Mouse (Mus musculus) heart, postnatal 0 days (tissue): ENCODE measurements at regions not wholly inside any gene's neighbourhood (a gene's known extent, or its start where the extent isn't known, plus 50 kb on each side); places are given as distances from the start of the nearest gene placed in this dataset.

Source experiments
- ATAC-seq: fragments of 200-750 bp; cut with Nextera tagmentation; 2 replicates; pipeline ENCODE4 v1.8.0; 2017; ENCODE audit warnings: low read depth, moderate number of reproducible peaks, moderate library complexity; ENCODE audit not compliant: insufficient read depth
- DNase-seq: peaks from one replicate; pipeline ENCODE4 v3.0.0-alpha.2; 2016; ENCODE audit warnings: low spot score
- H3K27ac ChIP-seq: fragments of 300-500 bp; sonication (generic); 2 replicates; pipeline ENCODE4 v1.5.1; 2014; ENCODE audit warnings: low read depth, mild to moderate bottlenecking
- H3K27me3 ChIP-seq: fragments of 300-500 bp; sonication (generic); 2 replicates; pipeline ENCODE4 v1.6.1; 2014; ENCODE audit warnings: low read length, mixed read lengths; ENCODE audit not compliant: control insufficient read depth, insufficient read depth
- H3K36me3 ChIP-seq: fragments of 300-500 bp; sonication (generic); replicated peaks from 2 replicates; pipeline ENCODE4 v1.6.1; 2014; ENCODE audit warnings: low read length, mixed read lengths; ENCODE audit not compliant: control insufficient read depth, insufficient read depth
- H3K4me1 ChIP-seq: fragments of 300-500 bp; sonication (generic); 2 replicates; pipeline ENCODE4 v1.6.1; 2014; ENCODE audit warnings: antibody characterized with exemption; ENCODE audit not compliant: control insufficient read depth, insufficient read depth
- H3K4me2 ChIP-seq: fragments of 300-500 bp; sonication (generic); 2 replicates; pipeline ENCODE4 v1.6.1; 2014; ENCODE audit warnings: low read depth, mild to moderate bottlenecking, low read length, moderate library complexity
- H3K4me3 ChIP-seq: fragments of 300-500 bp; sonication (generic); 2 replicates; pipeline ENCODE4 v1.5.1; 2014; ENCODE audit warnings: low read depth, low read length
- H3K9ac ChIP-seq: fragments of 300-500 bp; sonication (generic); replicated peaks from 2 replicates; pipeline ENCODE4 v1.6.1; 2014; ENCODE audit warnings: low read depth, low read length, mixed read lengths
- H3K9me3 ChIP-seq: fragments of 300-500 bp; sonication (generic); replicated peaks from 2 replicates; pipeline ENCODE4 v1.6.1; 2016; ENCODE audit warnings: low read length; ENCODE audit not compliant: control insufficient read depth
- CTCF ChIP-seq: IDR thresholded peaks from 2 replicates; pipeline ENCODE4 v1.5.1; 2016; ENCODE audit warnings: antibody characterized with exemption, control low read depth, low read depth
- EP300 ChIP-seq: IDR thresholded peaks from 2 replicates; pipeline ENCODE4 v1.6.1; 2016; ENCODE audit warnings: antibody characterized with exemption, low read depth
- WGBS: fragments of 180-500 bp; shearing (Covaris S2); extraction: QIAGEN DNeasy Blood & Tissue Kit; methylation state at CpG from one replicate; pipeline ENCODE4 v1.1.7; 2014; 5-methylcytosine and 5-hydroxymethylcytosine counted together

DNA sequence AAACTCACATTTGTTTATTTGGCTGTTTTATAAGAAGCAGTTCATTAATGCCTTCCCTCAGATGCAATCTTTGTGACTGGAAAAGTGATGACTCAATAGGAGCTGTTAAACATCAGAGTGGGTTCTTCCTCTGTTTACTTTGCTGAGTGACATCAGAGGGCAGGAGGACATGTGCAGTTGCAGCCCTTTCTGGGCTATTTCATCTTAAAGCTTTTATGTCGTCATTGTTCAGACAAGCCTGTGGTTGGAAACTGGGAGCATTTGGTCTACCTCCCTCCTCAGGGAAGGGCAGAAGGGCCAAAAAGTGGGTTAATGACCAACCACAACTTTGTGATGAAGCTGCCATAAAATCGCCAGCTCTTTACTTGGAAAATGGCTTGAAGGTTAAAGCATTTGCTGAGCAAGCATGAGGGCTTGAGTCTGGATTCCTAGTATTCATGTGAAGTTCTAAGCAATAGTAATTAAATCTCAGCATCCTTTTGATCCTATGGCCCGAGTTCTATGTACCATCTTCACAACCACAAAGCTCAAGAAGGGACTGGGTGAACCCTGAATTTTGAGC lies 103.8 kb upstream of the Igfbp3 start:
- WGBS = 60% methylated on average over 3 of the region's 3 CpGs
- no peak for TF ChIP-seq CTCF
- TF ChIP-seq EP300 = no peak
- no peak for ATAC-seq

DNA sequence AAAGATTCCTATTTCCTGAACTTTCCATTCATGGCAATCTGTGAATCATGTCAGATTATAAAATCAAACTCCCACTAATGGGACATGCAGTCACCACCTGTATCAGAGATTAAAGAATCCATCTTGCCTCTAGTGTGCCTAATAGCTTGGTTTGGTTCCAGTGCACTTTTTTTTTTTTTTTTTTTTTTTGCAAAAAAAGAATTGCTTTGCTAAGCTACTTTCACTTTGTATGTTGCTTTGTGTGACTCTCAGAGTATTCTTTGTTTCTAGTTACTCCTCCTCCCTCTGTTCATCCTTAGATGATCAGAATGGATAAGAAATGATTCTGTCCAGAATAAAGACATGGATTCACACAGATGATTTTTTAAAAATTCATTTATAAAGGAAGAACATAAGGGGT lies 82.5 kb upstream of the Igfbp3 start:
- ATAC-seq (no peak), DNase-seq (no peak)
- TF ChIP-seq CTCF (no peak), EP300 (no peak)
- Histone ChIP-seq H3K27me3 (no peaks in the 10 kb centered on the region), H3K27ac (no peak overlapping the region), H3K36me3 (no peaks in the 10 kb centered on the region), H3K9me3 (no peaks in the 10 kb centered on the region), H3K4me1 (no peaks in the 10 kb centered on the region), H3K9ac (no peak overlapping the region), H3K4me2 (no peak overlapping the region), H3K4me3 (no peak overlapping the region)

More for the DNA sequence above, 103.8 kb upstream of the Igfbp3 start:
- H3K9ac ChIP-seq = no peak overlapping the region
- no peak overlapping the region for H3K4me3 ChIP-seq
- no peaks in the 10 kb centered on the region for H3K9me3 ChIP-seq
- no peaks in the 10 kb centered on the region for H3K4me1 ChIP-seq
- H3K4me2 ChIP-seq = no peak overlapping the region
- no peaks in the 10 kb centered on the region for H3K36me3 ChIP-seq
- H3K27ac ChIP-seq = no peak overlapping the region
- no peaks in the 10 kb centered on the region for H3K27me3 ChIP-seq
- no peak for DNase-seq

DNA sequence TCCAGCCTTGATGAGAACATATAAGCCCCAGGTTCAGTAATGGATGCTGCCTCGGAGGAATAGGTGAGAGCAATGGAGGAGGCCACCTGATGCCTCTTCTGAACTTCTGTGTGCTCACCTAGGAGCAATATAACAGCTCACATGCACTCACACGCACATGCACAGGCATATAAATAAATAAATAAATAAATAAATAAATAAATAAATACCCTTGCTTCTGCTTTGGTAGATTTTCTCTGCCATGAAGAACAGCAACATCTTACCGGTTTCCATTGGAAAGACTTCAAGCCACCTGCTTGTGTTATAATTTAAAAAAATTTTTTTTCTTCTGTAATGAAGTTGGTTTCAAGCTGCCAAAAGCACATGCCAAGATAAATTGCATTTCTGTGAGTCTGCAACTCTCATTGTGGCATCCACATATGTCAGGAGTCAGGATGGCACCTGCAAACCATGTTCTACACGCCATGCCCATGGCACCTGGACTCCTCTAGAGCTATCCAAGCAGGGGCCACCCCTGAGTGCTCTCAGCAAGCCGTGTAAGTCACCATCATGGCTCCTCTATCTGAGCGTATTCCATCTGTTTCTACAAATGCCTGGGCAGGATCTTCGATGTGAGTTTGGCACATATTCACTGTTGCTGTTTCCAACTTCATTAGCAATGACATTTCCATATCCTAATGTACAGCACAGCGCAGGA lies 75.7 kb upstream of the Igfbp3 start:
- H3K9ac ChIP-seq = no peak overlapping the region
- ATAC-seq = no peak
- no peak for TF ChIP-seq EP300
- no peak for TF ChIP-seq CTCF
- WGBS = 79% methylated on average over 8 of the region's 8 CpGs
- H3K36me3 ChIP-seq = no peaks in the 10 kb centered on the region
- no peaks in the 10 kb centered on the region for H3K4me1 ChIP-seq
- H3K27ac ChIP-seq = no peak overlapping the region
- DNase-seq = no peak
- H3K4me2 ChIP-seq = no peak overlapping the region
- H3K27me3 ChIP-seq = no peaks in the 10 kb centered on the region
- no peaks in the 10 kb centered on the region for H3K9me3 ChIP-seq
- no peak overlapping the region for H3K4me3 ChIP-seq

DNA sequence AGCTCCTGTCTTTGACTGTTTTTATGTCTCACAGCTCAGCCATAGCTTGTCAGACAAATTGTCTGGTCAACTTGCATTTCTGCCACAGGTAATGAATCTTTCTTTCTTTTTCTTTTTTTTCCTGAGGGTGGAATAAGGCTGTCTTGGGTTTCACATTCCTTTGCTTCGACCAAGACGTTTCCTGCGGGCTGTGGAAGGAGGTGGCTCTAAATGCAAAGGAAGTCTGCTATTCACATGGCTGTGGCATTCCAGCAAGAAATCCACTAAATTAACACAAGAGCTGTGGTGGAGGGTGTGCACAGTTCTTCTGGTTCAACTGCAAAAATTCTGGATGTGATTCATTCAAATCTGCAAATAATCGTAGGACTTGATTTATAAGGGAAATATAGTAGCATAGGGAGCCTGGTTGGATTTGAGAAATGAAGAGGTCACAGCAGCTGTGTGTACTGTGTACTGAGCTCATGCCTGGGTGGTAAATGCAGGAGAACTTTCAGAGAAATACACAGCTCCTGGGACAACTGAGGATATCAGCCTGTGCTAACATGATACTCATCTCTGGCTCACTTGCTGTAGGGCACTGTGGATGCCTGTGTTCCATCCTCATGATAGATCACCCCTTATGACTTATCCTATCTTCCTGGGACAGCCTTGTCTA lies 71.2 kb upstream of the Igfbp3 start:
- H3K36me3 ChIP-seq = no peaks in the 10 kb centered on the region
- H3K27me3 ChIP-seq = no peaks in the 10 kb centered on the region
- ATAC-seq (no peak), DNase-seq (no peak)
- TF ChIP-seq EP300 = no peak
- TF ChIP-seq CTCF = no peak
- no peaks in the 10 kb centered on the region for H3K9me3 ChIP-seq
- no peak overlapping the region for H3K4me3 ChIP-seq
- WGBS = 50% methylated on average over 4 of the region's 4 CpGs
- H3K4me1 ChIP-seq = no peaks in the 10 kb centered on the region
- no peak overlapping the region for H3K9ac ChIP-seq
- no peak overlapping the region for H3K4me2 ChIP-seq
- H3K27ac ChIP-seq = no peak overlapping the region

DNA sequence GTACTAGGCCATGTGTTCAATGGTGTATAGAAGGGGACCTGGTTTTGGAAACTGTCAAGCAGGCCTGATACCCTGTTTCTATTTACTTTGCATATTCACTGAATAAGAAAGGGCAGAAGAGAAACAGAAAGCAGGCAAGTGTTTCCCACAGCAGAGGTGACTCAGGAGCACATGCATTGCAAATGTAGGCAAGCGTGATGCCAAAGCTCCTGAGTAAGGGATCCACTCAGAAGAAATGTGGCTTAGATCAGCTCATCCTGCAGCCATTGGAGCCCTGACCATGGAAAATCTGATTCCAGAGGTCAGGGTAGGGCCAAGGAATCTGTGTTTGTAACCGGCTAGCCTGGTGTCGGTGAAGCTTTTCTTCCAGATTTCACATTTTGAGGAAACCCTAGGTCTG lies 69.3 kb upstream of the Igfbp3 start:
- no peak overlapping the region for H3K4me2 ChIP-seq
- no peaks in the 10 kb centered on the region for H3K36me3 ChIP-seq
- no peaks in the 10 kb centered on the region for H3K4me1 ChIP-seq
- no peaks in the 10 kb centered on the region for H3K9me3 ChIP-seq
- H3K4me3 ChIP-seq = no peak overlapping the region
- DNase-seq (no peak), ATAC-seq (no peak)
- 81% methylated on average over 3 of the region's 3 CpGs for WGBS
- H3K27ac ChIP-seq = no peak overlapping the region
- no peak for TF ChIP-seq CTCF
- TF ChIP-seq EP300 = no peak
- H3K9ac ChIP-seq = no peak overlapping the region
- no peaks in the 10 kb centered on the region for H3K27me3 ChIP-seq
